Mouse (Mus musculus) T-helper 17 cell (primary cell): ENCODE measurements at regions not wholly inside any gene's neighbourhood (a gene's known extent, or its start where the extent isn't known, plus 50 kb on each side); places are given as distances from the start of the nearest gene placed in this dataset.

Experiments
- in situ Hi-C, 2 experiments: fragments of 300-600 bp; cut with MboI, MseI; formaldehyde crosslinking; loops; 1 replicate in 1 of 2; 2 replicates in 1 of 2; pipeline ENCODE4 v1.15.1; 2025; ENCODE audit warnings: high pct_unique_total_duplicates in 2 of 2

GRCm38 (mm10) chr7:70117930-70118922 lies 248.3 kb downstream of the Nr2f2 start:
- in situ Hi-C loops: no loop called here

DNA sequence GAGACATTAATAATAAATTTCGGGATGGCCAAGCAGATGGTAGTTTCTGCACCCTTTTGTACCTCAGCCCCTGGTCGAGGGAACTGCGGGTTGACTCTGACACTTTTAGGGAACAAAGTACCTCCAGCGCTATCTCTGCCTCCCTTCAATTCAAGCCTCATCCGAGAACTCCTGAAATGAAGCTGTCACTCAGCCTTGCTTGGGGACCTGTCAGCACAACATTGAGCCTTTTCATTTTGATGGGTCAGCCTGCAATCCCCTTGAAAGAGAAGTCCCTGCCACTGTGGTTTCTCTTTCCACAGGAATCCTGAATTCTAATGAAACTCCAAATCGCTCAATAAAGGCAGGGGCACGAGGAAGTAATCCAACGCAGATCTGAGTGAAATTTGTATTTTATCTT lies 257.5 kb downstream of the Nr2f2 start:
- in situ Hi-C loops: no loop called here

GRCm38 (mm10) chr7:70105024-70105423 lies 261.5 kb downstream of the Nr2f2 start:
- in situ Hi-C loops: no loop called here

DNA sequence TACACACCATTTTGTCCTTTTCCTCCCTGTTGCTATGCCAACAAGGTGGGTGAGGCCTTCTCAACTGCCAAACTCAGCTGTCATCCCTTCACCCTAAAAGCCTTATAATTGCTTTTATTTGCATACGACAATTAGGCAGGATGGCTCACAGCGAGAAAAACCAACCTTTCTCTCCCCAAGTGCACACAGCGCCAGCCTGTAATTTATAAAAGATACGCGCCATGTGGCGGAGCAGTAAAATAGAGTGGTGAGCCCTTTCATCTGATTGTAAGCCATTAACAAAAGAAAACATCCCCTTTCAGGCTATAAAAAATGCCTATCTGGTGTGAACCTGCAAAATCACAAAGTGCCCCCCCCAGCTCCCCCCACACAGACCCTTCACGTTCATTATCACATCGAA lies 262.0 kb downstream of the Nr2f2 start:
- in situ Hi-C loops: no loop called here

DNA sequence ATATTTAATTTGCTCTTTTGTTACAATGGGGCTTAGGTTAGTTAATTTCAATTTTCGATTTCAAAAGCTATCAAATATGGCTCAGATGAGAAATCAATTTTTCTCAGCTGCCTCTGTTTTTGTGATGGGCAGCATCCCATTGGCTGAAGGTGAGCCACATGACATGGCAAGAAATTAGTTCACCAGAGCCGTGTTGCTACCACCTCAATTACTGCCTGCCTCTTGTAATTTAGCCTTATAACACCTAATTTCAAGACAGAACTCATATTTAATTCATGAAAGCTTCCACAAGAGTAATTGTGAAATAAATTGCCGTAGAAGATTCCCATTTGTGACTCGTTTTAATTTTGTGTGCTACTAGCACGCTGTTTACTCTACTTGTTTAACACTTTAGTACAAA lies 262.9 kb downstream of the Nr2f2 start:
- in situ Hi-C loops: no loop called here

- in situ Hi-C loops: no loop called here
Observed at GRCm38 (mm10) chr7:70099001-70099400, 267.5 kb downstream of the Nr2f2 start.

DNA sequence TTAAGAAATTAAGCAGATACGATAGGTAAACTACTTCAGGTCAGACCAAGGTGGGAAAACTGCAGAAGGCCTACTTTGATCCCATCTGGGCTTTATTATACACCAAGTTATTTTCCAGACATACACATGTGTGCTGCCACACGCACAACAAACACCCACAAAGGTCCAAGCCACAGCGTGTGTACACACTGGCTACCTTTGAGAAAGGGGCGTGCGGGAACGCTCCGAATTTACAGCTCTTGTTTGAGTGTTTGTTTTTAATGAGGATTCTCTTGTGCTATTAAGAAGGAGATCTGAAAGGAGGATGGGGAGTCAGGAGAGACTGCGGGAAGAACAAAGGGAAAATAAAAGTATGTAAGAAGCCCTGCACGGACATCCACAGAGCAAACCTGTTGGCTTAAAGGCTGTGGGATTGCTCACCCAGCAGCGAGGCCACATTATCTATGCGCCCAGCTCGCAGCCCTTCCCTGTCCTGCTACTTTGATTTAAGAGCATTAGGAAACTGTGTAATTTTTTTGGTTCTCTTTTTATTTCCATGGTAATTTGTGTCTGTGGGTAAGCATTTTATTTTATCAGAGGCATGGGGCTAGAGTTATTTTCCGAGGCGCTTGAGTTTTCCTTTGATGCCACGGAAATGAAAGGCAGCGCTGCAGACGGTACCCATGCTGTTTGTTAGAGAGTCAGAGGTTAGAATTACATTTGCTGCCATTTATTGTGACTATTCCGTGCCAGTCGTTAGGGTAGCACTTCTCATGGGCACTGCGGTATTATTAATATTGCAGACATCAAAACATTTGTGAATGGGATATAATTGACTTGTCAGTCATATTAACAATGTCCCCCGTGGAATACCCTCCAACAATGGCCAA lies 272.4 kb downstream of the Nr2f2 start:
- in situ Hi-C loops: no loop called here

DNA sequence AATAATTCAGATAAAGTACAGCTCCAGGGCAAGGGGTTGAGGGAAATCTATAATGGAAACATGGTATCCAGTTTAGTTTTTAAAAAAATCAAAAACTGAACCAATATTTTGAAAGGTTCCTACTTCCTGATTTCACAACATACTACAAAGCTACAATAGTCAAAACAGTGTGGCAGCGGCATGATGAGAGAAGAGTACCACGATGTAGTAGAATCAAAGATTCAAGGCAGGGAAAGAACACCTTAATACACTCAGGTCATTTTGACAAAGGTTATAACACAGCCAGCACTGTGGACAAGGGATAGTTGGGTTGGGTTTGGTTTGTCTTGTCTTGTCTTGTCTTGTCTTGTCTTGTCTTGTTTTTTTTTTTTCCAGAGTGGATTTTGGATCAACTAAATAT lies 274.4 kb downstream of the Nr2f2 start:
- in situ Hi-C loops: no loop called here

GRCm38 (mm10) chr7:70089121-70089520 lies 277.4 kb downstream of the Nr2f2 start:
- in situ Hi-C loops: no loop called here

GRCm38 (mm10) chr7:70069662-70070061 lies 296.9 kb downstream of the Nr2f2 start:
- in situ Hi-C loops: no loop called here

- in situ Hi-C loops: no loop called here
Observed at GRCm38 (mm10) chr7:70067828-70068719, 298.5 kb downstream of the Nr2f2 start.

DNA sequence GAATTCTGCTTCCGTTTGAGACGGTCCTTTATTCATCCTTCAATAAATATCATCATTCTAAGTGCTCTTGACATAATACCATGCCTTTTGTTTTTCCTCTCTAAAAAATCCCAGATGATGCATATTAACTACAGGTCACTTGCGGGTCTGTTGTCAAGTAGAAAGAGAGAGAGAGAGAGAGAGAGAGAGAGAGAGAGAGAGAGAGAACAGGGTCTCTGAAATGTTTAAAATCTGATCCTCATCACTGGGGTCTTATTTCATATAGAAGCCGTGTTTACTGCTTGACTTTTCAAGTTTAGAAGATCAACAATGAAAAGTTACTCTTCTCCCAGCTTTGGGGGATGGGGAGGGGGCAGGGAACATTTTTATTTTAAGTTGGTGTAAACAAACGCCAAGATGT lies 299.5 kb downstream of the Nr2f2 start:
- in situ Hi-C loops: no loop called here

GRCm38 (mm10) chr7:70066448-70066847 lies 300.1 kb downstream of the Nr2f2 start:
- in situ Hi-C loops: no loop called here

- in situ Hi-C loops: no loop called here
Observed at GRCm38 (mm10) chr7:70065471-70066130, 300.9 kb downstream of the Nr2f2 start.

DNA sequence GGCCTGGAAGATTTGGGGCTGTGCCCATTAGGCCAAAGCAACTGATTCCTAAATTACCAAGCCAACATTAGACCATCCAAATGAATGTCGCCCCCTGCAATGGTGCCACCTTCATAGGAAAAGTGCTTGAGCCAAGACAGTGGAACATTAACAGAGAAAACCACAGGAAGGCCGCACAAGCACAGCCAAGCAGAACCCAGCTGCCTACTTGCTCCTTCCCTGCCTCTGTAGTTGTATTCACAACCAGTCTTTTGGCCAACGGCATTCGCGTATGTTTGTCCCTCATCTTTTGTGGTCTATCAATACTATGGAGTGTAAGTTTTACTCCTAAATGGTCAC lies 319.2 kb downstream of the Nr2f2 start:
- in situ Hi-C loops: no loop called here

DNA sequence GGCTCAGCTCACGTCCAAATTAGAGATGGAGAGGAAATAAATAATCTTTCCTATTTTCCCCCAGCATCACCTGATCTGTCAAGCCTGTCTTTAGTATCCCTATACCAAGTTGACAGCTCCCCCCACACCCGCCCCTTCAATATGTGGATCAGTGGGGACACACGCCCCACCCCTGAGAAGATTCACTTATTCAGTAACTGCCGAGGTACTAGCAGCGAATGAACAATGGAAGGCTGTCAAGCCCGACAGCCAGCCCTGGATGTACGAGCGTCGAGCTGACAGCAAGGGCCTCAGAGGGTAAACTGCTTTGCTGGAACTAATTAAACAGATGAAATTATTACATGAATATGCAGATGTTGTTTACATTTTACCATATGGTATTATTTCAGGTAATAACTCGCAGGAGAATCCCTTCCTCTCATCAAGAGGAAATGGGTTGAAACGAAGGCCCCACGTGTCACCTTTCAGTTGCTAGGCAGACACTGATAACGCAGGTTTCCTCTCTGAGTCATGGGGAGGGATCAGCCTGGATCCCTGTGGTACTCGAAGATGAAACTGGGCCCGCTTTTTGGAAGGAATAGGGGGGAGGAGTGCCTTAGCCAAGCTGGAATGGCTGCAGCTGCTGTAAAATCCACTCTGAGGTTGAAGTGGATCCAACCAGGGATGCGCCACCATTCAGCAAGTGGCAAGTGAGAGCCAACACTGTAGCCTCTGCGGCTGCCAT lies 319.7 kb downstream of the Nr2f2 start:
- in situ Hi-C loops: no loop called here

DNA sequence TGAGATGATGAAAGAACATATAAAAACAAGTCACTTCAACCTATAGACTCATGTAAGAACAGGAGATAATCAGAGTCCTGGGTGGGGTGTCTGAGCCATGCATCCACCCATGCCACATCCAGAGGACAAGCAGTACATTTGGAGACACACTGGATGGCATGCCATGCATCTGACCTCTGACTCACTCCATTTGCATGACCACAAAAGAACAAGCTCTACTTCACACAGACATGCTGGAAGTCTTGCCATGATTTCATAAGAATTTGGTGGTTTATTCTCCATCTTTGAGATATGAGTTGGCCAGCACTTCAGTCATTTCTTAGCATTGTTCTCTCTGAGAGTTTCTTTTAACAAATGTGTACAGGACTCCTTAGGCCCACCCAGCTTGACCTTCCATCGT lies 329.5 kb downstream of the Nr2f2 start:
- in situ Hi-C loops: no loop called here

- in situ Hi-C loops: no loop called here
Observed at GRCm38 (mm10) chr7:70032857-70033256, 333.7 kb downstream of the Nr2f2 start.

GRCm38 (mm10) chr7:70029311-70029710 lies 337.2 kb downstream of the Nr2f2 start:
- in situ Hi-C loops: no loop called here

DNA sequence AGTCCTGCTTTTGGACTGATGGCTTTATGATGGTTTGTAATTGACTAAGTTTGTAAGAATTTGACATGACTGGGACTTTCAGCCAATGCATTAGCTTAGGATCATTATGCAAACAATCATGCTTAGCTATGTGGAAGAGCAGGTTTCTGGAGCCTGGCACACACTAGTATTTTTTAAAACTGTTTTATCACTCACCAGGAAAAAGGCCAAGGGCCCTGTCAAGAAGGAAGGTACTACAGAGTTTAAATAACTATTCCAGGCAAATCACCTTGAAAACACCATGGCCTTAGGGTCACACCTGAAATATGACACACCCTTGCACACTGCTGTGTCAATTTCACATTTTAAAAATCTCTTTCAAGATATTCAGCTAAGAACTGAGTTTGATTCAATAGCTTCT lies 341.0 kb downstream of the Nr2f2 start:
- in situ Hi-C loops: no loop called here
